Mouse (Mus musculus): ENCODE data around the gene Izumo1.

DNA sequence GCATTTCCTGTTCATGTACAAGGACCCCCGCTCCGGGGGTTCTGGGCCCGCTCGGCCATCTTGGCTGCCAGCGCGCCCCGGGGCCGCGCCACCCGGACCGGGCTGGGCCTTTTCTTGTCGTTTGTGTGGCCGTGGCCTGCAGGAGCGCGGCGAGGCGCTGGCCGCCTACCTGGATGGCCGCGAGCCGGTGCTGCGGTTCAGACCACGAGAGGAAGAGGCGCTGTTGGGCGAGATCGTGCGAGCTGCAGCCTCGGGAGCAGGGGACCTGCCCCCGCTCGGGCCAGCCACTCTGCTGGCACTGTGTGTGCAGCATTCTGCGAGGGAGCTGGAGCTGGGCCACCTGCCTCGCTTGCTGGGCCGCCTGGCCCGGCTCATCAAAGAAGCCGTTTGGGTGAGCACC lies 10.9 kb downstream of the Izumo1 start:
- TF ChIP-seq CTCF (IDR thresholded peaks at IDR 0.05; ENCODE audit: borderline replicate concordance, insufficient read depth, low read depth, low read length) (peak; percentile 39; the same call in 1 of the 2 replicates), POLR2A (IDR thresholded peaks at IDR 0.05; ENCODE audit: borderline replicate concordance, insufficient read depth, low read length) (peak; percentile 33; the same call in 1 of the 2 replicates)

All from cerebellum, adult 2 months (tissue).